Mouse (Mus musculus) CH12.LX (cell line): ENCODE measurements around the gene Tsga13.

Source experiments
- CTCF ChIP-seq, 2 experiments: IDR thresholded peaks in 1 of 2; conservative IDR thresholded peaks in 1 of 2; 2 replicates each; pipeline ENCODE4 v1.5.1; 2011 to 2012; ENCODE audit warnings: low read depth in 2 of 2, low read length in 2 of 2, improper control_type of control experiment in 1 of 2, inconsistent platforms in 1 of 2, mild to moderate bottlenecking in 1 of 2, moderate library complexity in 1 of 2
- MXI1 ChIP-seq: IDR thresholded peaks from 2 replicates; pipeline ENCODE4 v1.6.1; 2011; ENCODE audit warnings: mild to moderate bottlenecking, low read depth, low read length, improper control_type of control experiment

DNA sequence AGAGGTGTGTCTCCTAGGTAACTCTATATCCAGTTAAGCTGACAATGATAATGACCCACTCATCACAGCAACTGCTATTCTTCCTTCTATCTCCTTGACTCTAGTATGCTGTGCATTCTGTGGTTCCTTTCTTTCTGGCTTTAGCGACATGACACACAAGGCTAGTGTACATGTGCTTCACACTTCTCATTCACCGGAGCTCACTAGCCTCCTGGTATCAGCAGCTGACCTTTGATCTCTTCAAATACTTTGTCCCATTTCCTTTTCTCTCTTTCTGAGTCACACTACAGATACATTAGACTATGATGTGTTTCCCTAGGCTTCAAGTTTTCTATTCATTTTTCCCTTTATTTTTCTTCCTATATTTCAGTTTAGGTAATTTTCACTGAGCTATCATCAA is 60.2 kb downstream of the Tsga13 start:
- TF ChIP-seq CTCF (conservative IDR thresholded peaks at IDR 0.05 in 1 of 2, IDR thresholded peaks at IDR 0.05 in 1 of 2; ENCODE audit: low read depth in 2 of 2, low read length in 2 of 2) (no peak), MXI1 (no peak)
